Mouse (Mus musculus) adrenal gland, postnatal 10 days (tissue): Measurements from ENCODE around the gene Tmem135. TPM values are rescaled to one million over a fixed set of nuclear protein-coding genes. Genes with fewer than 3 reads are reported as not detected.
A peak's percentile ranks its signal among the peaks of the same experiment; 100 is the strongest.

Source experiments
- DNase-seq: peaks from one replicate; pipeline ENCODE4 v3.0.0; 2021; ENCODE audit warnings: mixed read lengths
- total RNA-seq, 2 experiments: library from RNA; stranded (reverse); gene quantifications; 2 replicates each; pipeline ENCODE4 v1.2.3; 2021

Gene Tmem135
- total RNA-seq, 2 experiments from 2014 or later: 90.8 to 97.3 TPM

GRCm38 (mm10) chr7:89178601-89179000 is 225.4 kb downstream of the Tmem135 start:
- peak; percentile 54 for DNase-seq

GRCm38 (mm10) chr7:89177926-89178325 is 226.1 kb downstream of the Tmem135 start:
- no peak for DNase-seq

GRCm38 (mm10) chr7:89174430-89174829 is 229.6 kb downstream of the Tmem135 start:
- DNase-seq: no peak

- no peak for DNase-seq
Observed at GRCm38 (mm10) chr7:89173018-89173417, 231.0 kb downstream of the Tmem135 start.

GRCm38 (mm10) chr7:89171790-89172467 is 232.1 kb downstream of the Tmem135 start:
- DNase-seq: no peak

- peak; percentile 85 for DNase-seq
Observed at GRCm38 (mm10) chr7:89168606-89169005, 235.4 kb downstream of the Tmem135 start.

- DNase-seq: no peak
Observed at GRCm38 (mm10) chr7:89165528-89165927, 238.5 kb downstream of the Tmem135 start.

- no peak for DNase-seq
Observed at GRCm38 (mm10) chr7:89161610-89162378, 242.2 kb downstream of the Tmem135 start.

GRCm38 (mm10) chr7:89157356-89157755 is 246.7 kb downstream of the Tmem135 start:
- no peak for DNase-seq

- no peak for DNase-seq
Observed at GRCm38 (mm10) chr7:89156629-89157028, 247.4 kb downstream of the Tmem135 start.

GRCm38 (mm10) chr7:89155741-89156140 is 248.3 kb downstream of the Tmem135 start:
- DNase-seq: no peak

- DNase-seq: no peak
Observed at GRCm38 (mm10) chr7:89155223-89155622, 248.8 kb downstream of the Tmem135 start.

GRCm38 (mm10) chr7:89151345-89151744 is 252.7 kb downstream of the Tmem135 start:
- DNase-seq: no peak

GRCm38 (mm10) chr7:89140640-89141300 is 263.3 kb downstream of the Tmem135 start:
- no peak for DNase-seq

- no peak for DNase-seq
Observed at GRCm38 (mm10) chr7:89134884-89135511, 269.0 kb downstream of the Tmem135 start.

- peak; percentile 81 for DNase-seq
Observed at GRCm38 (mm10) chr7:89126063-89126882, 277.7 kb downstream of the Tmem135 start.

GRCm38 (mm10) chr7:89116261-89116664 is 287.8 kb downstream of the Tmem135 start:
- no peak for DNase-seq

GRCm38 (mm10) chr7:89115633-89116032 is 288.4 kb downstream of the Tmem135 start:
- DNase-seq: peak; percentile 4

GRCm38 (mm10) chr7:89106421-89106820 is 297.6 kb downstream of the Tmem135 start:
- DNase-seq: no peak

- peak; percentile 73 for DNase-seq
Observed at GRCm38 (mm10) chr7:89099756-89100155, 304.3 kb downstream of the Tmem135 start.
